ENCODE assay signal across 8 mouse cellular contexts in genomic region chr7:47023530-47023929, GRCm38 (mm10). TPM values are rescaled to one million over a fixed set of nuclear protein-coding genes. Genes with fewer than 3 reads are reported as not detected.
A peak's percentile ranks its signal among the peaks of the same experiment; 100 is the strongest.
DNase-seq lines count a peak whose midpoint lies in the region; ATAC-seq and TF ChIP-seq lines count a peak whose summit lies in the region.

No protein-coding gene starts in this region.

- H3K9me3 ChIP-seq in intestine, postnatal 0 days (ENCODE audit: control insufficient read depth), result no peaks in the 10 kb centered on the region

- no peaks in the 10 kb centered on the region for H3K27me3 ChIP-seq in intestine, postnatal 0 days (replicated peaks; ENCODE audit: control insufficient read depth, insufficient read depth, low read length)

- peak; percentile 93 for TF ChIP-seq CTCF in intestine, postnatal 0 days (IDR thresholded peaks at IDR 0.05; ENCODE audit: low read depth)

- H3K36me3 ChIP-seq in intestine, postnatal 0 days (ENCODE audit: control insufficient read depth, insufficient read depth), result no peaks in the 10 kb centered on the region

- ATAC-seq in intestine, postnatal 0 days, result peak; percentile 37; the same call in 1 of the 2 replicates

- H3K4me2 ChIP-seq in intestine, postnatal 0 days (replicated peaks; ENCODE audit: low read depth), result no peak overlapping the region

- intact Hi-C loops in left cerebral cortex, postnatal 36 days (cut with DNase I), result loop anchor here (1.0 to 2.0 kb wide), 2 partner anchors 57 to 127 kb away; no protein-coding TSS in a partner anchor

- H3K27ac ChIP-seq in intestine, postnatal 0 days (ENCODE audit: low read depth, low read length), result no peak overlapping the region

- no peaks in the 10 kb centered on the region for H3K4me1 ChIP-seq in intestine, postnatal 0 days (replicated peaks; ENCODE audit: control insufficient read depth, insufficient read depth, low read length)

- H3K4me3 ChIP-seq in intestine, postnatal 0 days (ENCODE audit: low read depth, low read length), result no peak overlapping the region

- 13% methylated on average over 6 of the region's 6 CpGs for WGBS in intestine, postnatal 0 days

- H3K9ac ChIP-seq in intestine, postnatal 0 days (ENCODE audit: low read depth, low read length), result no peak overlapping the region

- DNase-seq in 3134 (ENCODE audit: extremely low read depth, insufficient read length, low spot score), result peak; percentile 49
- DNase-seq in ZHBTc4 (ENCODE audit: low read depth, low spot score), result peak; percentile 89
- peak; percentile 84 to 86 for DNase-seq in cerebellum, postnatal 36 days
- DNase-seq in gastrocnemius, adult 18-20 months (ENCODE audit: low spot score), result peak; percentile 79
- peak; percentile 67 to 80 for DNase-seq in left cerebral cortex, postnatal 36 days (ENCODE audit: low spot score in 2 of 2)
- peak; percentile 91 for DNase-seq in naive thymus-derived CD4-positive, alpha-beta T cell, adult 2 months (ENCODE audit: low read depth)
- DNase-seq in spleen, postnatal 4 days (ENCODE audit: low spot score in 2 of 2), result peak; percentile 82 to 94

RNA-seq across cellular contexts. Expression of gene Spty2d1, which starts 15.3 kb away (rescaled TPM):
- total RNA-seq in gastrocnemius, adult 18-20 months (2021), result 1 to 10 TPM; 4.5 to 4.7 TPM
- 8.0 and 10.3 TPM in 2 replicates for polyA plus RNA-seq in intestine, postnatal 0 days (2015; fragmentation: Nextera tagmentation; extraction: Ambion mirVana)
- 10 to 100 TPM; 15.1 TPM for total RNA-seq in left cerebral cortex, postnatal 36 days (2021)

RNA-seq across cellular contexts. Expression of gene Tmem86a, which starts 26.9 kb away (rescaled TPM):
- 1 to 10 TPM; 3.2 to 4.1 TPM for total RNA-seq in gastrocnemius, adult 18-20 months (2021)
- 43.8 and 48.0 TPM in 2 replicates for polyA plus RNA-seq in intestine, postnatal 0 days (2015; fragmentation: Nextera tagmentation; extraction: Ambion mirVana)
- 10 to 100 TPM; 15.1 to 17.1 TPM for total RNA-seq in left cerebral cortex, postnatal 36 days (2021)

RNA-seq across cellular contexts. Expression of gene Gm9999, which starts 40.1 kb away (rescaled TPM):
- total RNA-seq in gastrocnemius, adult 18-20 months (2021), result not detected
- not detected in 2 replicates for polyA plus RNA-seq in intestine, postnatal 0 days (2015; fragmentation: Nextera tagmentation; extraction: Ambion mirVana)
- not detected for total RNA-seq in left cerebral cortex, postnatal 36 days (2021)
